Mouse (Mus musculus): ENCODE results near the gene Slit2.

- TF ChIP-seq CTCF (IDR thresholded peaks at IDR 0.05; ENCODE audit: control insufficient read depth, insufficient read depth, insufficient read length) (no peak), MAX (IDR thresholded peaks at IDR 0.05) (no peak), MYOD1 (IDR thresholded peaks at IDR 0.05; ENCODE audit: control insufficient read depth, insufficient read length, low read depth) (no peak), USF1 (IDR thresholded peaks at IDR 0.05; ENCODE audit: low read depth) (no peak), MYOG (IDR thresholded peaks at IDR 0.05; ENCODE audit: control insufficient read depth, extremely low read depth, insufficient read length) (no peak), FOSL1 (IDR thresholded peaks at IDR 0.05; ENCODE audit: insufficient read depth, low read length, poor library complexity, severe bottlenecking) (no peak), CEBPB (IDR thresholded peaks at IDR 0.05; ENCODE audit: low read depth) (no peak)
Observed at GRCm38 (mm10) chr5:48136571-48136970, 153.6 kb downstream of the Slit2 start.

Measured in C2C12 (cell line).